Mouse (Mus musculus) CH12.LX (cell line): ENCODE data around the gene Xylt1. TPM values are rescaled to one million over a fixed set of nuclear protein-coding genes. Genes with fewer than 3 reads are reported as not detected.

ENCODE experiments used
- DNase-seq: peaks from one replicate; pipeline ENCODE4 v3.0.0-alpha.2; 2013; ENCODE audit errors: extremely low read depth
- H3K27ac ChIP-seq: 2 replicates; pipeline ENCODE4 v1.5.1; 2012; ENCODE audit warnings: low read depth, mild to moderate bottlenecking, control low read depth, moderate library complexity; ENCODE audit not compliant: insufficient read depth
- H3K27me3 ChIP-seq: replicated peaks from 2 replicates; pipeline ENCODE3; 2012; ENCODE audit warnings: inconsistent platforms
- H3K36me3 ChIP-seq, 2 experiments: replicated peaks in 1 of 2; 2 replicates each; pipeline versions ENCODE3 to v1.6.1; 2012; ENCODE audit warnings: inconsistent platforms in 1 of 2, low read length in 1 of 2, mild to moderate bottlenecking in 1 of 2, mixed read lengths in 1 of 2, moderate library complexity in 1 of 2; ENCODE audit not compliant: control insufficient read depth in 1 of 2, insufficient read depth in 1 of 2
- H3K4me1 ChIP-seq, 2 experiments: 2 replicates each; pipeline ENCODE4 v1.6.1; 2012; ENCODE audit warnings: inconsistent platforms in 1 of 2, moderate library complexity in 1 of 2; ENCODE audit not compliant: insufficient read depth in 2 of 2, control insufficient read depth in 1 of 2
- H3K4me2 ChIP-seq: 2 replicates; pipeline ENCODE4 v1.6.1; 2012; ENCODE audit warnings: low read depth, mild to moderate bottlenecking, control low read depth; ENCODE audit not compliant: poor library complexity, insufficient read depth, severe bottlenecking
- H3K4me3 ChIP-seq, 3 experiments: fragments of 150-350 bp in 1 of 3; sonication (generic) in 1 of 3; replicated peaks in 1 of 3; 2 replicates each; pipeline versions ENCODE3 to v1.5.1; 2011 to 2012; ENCODE audit warnings: low read depth in 2 of 3, low read length in 2 of 3, mild to moderate bottlenecking in 2 of 3, moderate library complexity in 2 of 3, control low read depth in 1 of 3, improper control_type of control experiment in 1 of 3, inconsistent platforms in 1 of 3, mixed read lengths in 1 of 3; ENCODE audit not compliant: poor library complexity in 1 of 3
- H3K79me2 ChIP-seq: replicated peaks from 2 replicates; pipeline ENCODE4 v1.6.1; 2012; ENCODE audit warnings: mild to moderate bottlenecking, moderate library complexity; ENCODE audit not compliant: control insufficient read depth, poor library complexity, insufficient read depth, severe bottlenecking; ENCODE audit errors: extremely low read depth
- H3K9ac ChIP-seq: 2 replicates; pipeline ENCODE4 v1.6.1; 2012; ENCODE audit warnings: low read depth, mild to moderate bottlenecking, control low read depth, moderate library complexity; ENCODE audit not compliant: insufficient read depth
- H3K9me3 ChIP-seq: replicated peaks from 2 replicates; pipeline ENCODE3; 2012; ENCODE audit warnings: low read length, inconsistent platforms, mixed read lengths
- CHD2 ChIP-seq: IDR thresholded peaks from 2 replicates; pipeline ENCODE4 v1.6.1; 2011; ENCODE audit warnings: low read length, improper control_type of control experiment
- CTCF ChIP-seq, 2 experiments: IDR thresholded peaks in 1 of 2; conservative IDR thresholded peaks in 1 of 2; 2 replicates each; pipeline ENCODE4 v1.5.1; 2011 to 2012; ENCODE audit warnings: low read depth in 2 of 2, low read length in 2 of 2, improper control_type of control experiment in 1 of 2, inconsistent platforms in 1 of 2, mild to moderate bottlenecking in 1 of 2, moderate library complexity in 1 of 2
- E2F4 ChIP-seq: IDR thresholded peaks from 2 replicates; pipeline ENCODE4 v1.6.1; 2011; ENCODE audit warnings: low read depth, low read length, improper control_type of control experiment; ENCODE audit not compliant: insufficient replicate concordance
- EP300 ChIP-seq: IDR thresholded peaks from 2 replicates; pipeline ENCODE4 v1.6.1; 2011; ENCODE audit warnings: low read length, improper control_type of control experiment
- ETS1 ChIP-seq: conservative IDR thresholded peaks from 2 replicates; pipeline ENCODE4 v1.6.1; 2012; ENCODE audit warnings: low read depth, mild to moderate bottlenecking, inconsistent platforms, low read length, improper control_type of control experiment, moderate library complexity
- GABPA ChIP-seq: IDR thresholded peaks from 2 replicates; pipeline ENCODE4 v1.6.1; 2012; ENCODE audit warnings: low read depth, low read length, improper control_type of control experiment, inconsistent platforms; ENCODE audit not compliant: insufficient replicate concordance
- HCFC1 ChIP-seq: IDR thresholded peaks from 2 replicates; pipeline ENCODE4 v1.6.1; 2012; ENCODE audit warnings: low read depth, mild to moderate bottlenecking, inconsistent platforms, low read length, improper control_type of control experiment
- IRF4 ChIP-seq: IDR thresholded peaks from 2 replicates; pipeline ENCODE4 v1.6.1; 2014; ENCODE audit warnings: low read depth, mild to moderate bottlenecking, inconsistent platforms, low read length, improper control_type of control experiment
- JUND ChIP-seq: conservative IDR thresholded peaks from 2 replicates; pipeline ENCODE4 v1.6.1; 2011; ENCODE audit warnings: low read depth, low read length, improper control_type of control experiment
- KAT2A ChIP-seq: IDR thresholded peaks from 2 replicates; pipeline ENCODE4 v1.6.1; 2012; ENCODE audit warnings: low read length, improper control_type of control experiment, inconsistent platforms; ENCODE audit not compliant: insufficient replicate concordance
- MAFK ChIP-seq: IDR thresholded peaks from 2 replicates; pipeline ENCODE4 v1.6.1; 2011; ENCODE audit warnings: low read length, improper control_type of control experiment; ENCODE audit not compliant: insufficient replicate concordance
- MAX ChIP-seq: IDR thresholded peaks from 2 replicates; pipeline ENCODE4 v1.6.1; 2011; ENCODE audit warnings: low read length, improper control_type of control experiment
- MEF2A ChIP-seq: IDR thresholded peaks from 2 replicates; pipeline ENCODE4 v1.6.1; 2014; ENCODE audit warnings: low read depth, mild to moderate bottlenecking, inconsistent platforms, low read length, improper control_type of control experiment, borderline replicate concordance
- NELFE ChIP-seq: IDR thresholded peaks from 2 replicates; pipeline ENCODE4 v1.6.1; 2011; ENCODE audit warnings: low read depth, low read length, improper control_type of control experiment
- NRF1 ChIP-seq: IDR thresholded peaks from 2 replicates; pipeline ENCODE4 v1.6.1; 2014; ENCODE audit warnings: low read depth, mild to moderate bottlenecking, inconsistent platforms, low read length, improper control_type of control experiment, moderate library complexity
- RCOR1 ChIP-seq: conservative IDR thresholded peaks from 2 replicates; pipeline ENCODE4 v1.6.1; 2012; ENCODE audit warnings: low read depth, mild to moderate bottlenecking, inconsistent platforms, low read length, improper control_type of control experiment
- SMC3 ChIP-seq: IDR thresholded peaks from 2 replicates; pipeline ENCODE4 v1.6.1; 2011; ENCODE audit warnings: low read depth, low read length, improper control_type of control experiment
- TCF12 ChIP-seq: IDR thresholded peaks from 2 replicates; pipeline ENCODE4 v1.6.1; 2014; ENCODE audit warnings: low read depth, mild to moderate bottlenecking, inconsistent platforms, low read length, improper control_type of control experiment
- USF2 ChIP-seq: conservative IDR thresholded peaks from 2 replicates; pipeline ENCODE4 v1.6.1; 2011; ENCODE audit warnings: low read depth, low read length, improper control_type of control experiment
- ZC3H11A ChIP-seq: IDR thresholded peaks from 2 replicates; pipeline ENCODE4 v1.6.1; 2012; ENCODE audit warnings: low read depth, mild to moderate bottlenecking, inconsistent platforms, low read length, improper control_type of control experiment
- ZKSCAN1 ChIP-seq: IDR thresholded peaks from 2 replicates; pipeline ENCODE4 v1.6.1; 2012; ENCODE audit warnings: low read depth, inconsistent platforms, low read length, improper control_type of control experiment, borderline replicate concordance
- ZMIZ1 ChIP-seq: IDR thresholded peaks from 2 replicates; pipeline ENCODE4 v1.6.1; 2012; ENCODE audit warnings: low read depth, mild to moderate bottlenecking, inconsistent platforms, low read length, improper control_type of control experiment
- dilution Hi-C: fragments of 300-500 bp; cut with MboI; formaldehyde crosslinking; loops from 2 replicates; pipeline ENCODE4 v1.14.3; 2020; ENCODE audit warnings: low sequenced_read_pairs; ENCODE audit not compliant: extremely low pct_unique_long_range_greater_than_20kb, extremely low pct_ligation_motif_present
- in situ Hi-C: fragments of 300-500 bp; cut with MboI; formaldehyde crosslinking; loops from 3 replicates; pipeline ENCODE4 v1.14.3; 2019; ENCODE audit warnings: low sequenced_read_pairs, low pct_ligation_motif_present, low pct_unique_long_range_greater_than_20kb, mixed read lengths
- polyA plus RNA-seq: library from polyadenylated mRNA; unstranded; fragments of >175 nt; gene quantifications from 2 replicates; pipeline ENCODE4 v1.2.1, GENCODE M21; 2012; ENCODE audit warnings: low read depth; ENCODE audit not compliant: insufficient read length
- total RNA-seq, 2 experiments: library from RNA; depleted of rRNA; stranded (reverse); fragments of 300-350 nt in 1 of 2; fragments of >200 nt in 1 of 2; gene quantifications; 2 replicates each; pipeline ENCODE4 v1.2.3; 2012 to 2014

Gene Xylt1
- total and polyA plus RNA-seq, 3 experiments: 0.38 to 0.84 (median 0.38) TPM

DNA sequence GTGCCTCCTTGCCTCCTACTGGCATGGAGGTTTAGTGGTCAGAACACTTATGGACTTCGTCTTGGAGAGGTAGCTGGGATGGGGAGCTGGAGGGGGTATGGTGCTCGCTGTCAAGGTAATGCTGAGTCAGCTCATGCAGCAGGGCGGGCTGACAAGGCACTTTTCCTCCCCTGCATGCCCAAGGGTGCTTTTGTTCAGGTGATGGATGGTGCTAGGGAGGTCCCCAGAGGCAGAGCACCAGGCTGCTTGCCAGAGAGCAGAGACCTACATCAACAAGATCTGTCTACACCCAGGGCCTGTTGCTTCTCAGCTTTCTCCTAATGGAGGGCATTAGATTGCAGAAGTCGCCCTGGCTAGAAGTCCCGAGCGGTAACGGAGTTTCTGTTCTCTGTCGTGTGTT is 127.3 kb downstream of the Xylt1 start:
- Histone ChIP-seq H3K9ac (no peak overlapping the region), H3K4me2 (no peak overlapping the region), H3K27ac (no peak overlapping the region), H3K27me3 (no peaks in the 10 kb centered on the region), H3K9me3 (no peaks in the 10 kb centered on the region), H3K79me2 (no peaks in the 10 kb centered on the region), H3K4me3 (no peak overlapping the region), H3K4me1 (no peaks in the 10 kb centered on the region), H3K36me3 (no peaks in the 10 kb centered on the region)
- 0 out of 2 replicates have a peak, but pooled peaks have one; percentile 49 for TF ChIP-seq MAFK
- TF ChIP-seq EP300: no peak
- DNase-seq: no peak
- in situ Hi-C loops: no loop called here
- dilution Hi-C loops: no loop called here

DNA sequence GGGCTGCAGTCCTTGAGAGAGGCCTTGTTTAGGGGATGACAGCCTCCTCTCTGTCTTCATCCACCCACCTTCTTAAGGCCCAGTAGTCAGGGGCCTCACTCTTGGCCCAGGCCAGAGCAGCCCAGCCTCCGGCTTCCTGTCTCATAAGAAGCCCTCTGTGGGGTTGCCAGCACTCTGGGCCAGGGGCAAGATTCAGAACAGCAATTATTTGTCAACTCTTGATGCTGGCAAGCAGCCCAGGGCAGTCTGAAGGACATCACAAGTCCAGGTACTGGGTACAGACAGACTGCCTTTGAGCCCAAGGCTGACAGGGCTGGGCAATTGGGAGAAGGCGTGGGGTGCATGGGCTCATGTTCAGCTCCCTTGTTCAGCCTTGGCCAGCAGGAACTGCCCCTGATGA is 129.3 kb downstream of the Xylt1 start:
- TF ChIP-seq CTCF (conservative IDR thresholded peaks at IDR 0.05 in 1 of 2, IDR thresholded peaks at IDR 0.05 in 1 of 2; ENCODE audit: low read depth in 2 of 2, low read length in 2 of 2) (no peak), ZMIZ1 (no peak), MEF2A (no peak), ETS1 (no peak), JUND (no peak), NRF1 (no peak)
- no peak overlapping the region for H3K9ac ChIP-seq
- H3K36me3 ChIP-seq: no peaks in the 10 kb centered on the region
- dilution Hi-C loops: no loop called here
- no peak overlapping the region for H3K27ac ChIP-seq
- H3K4me3 ChIP-seq: no peak overlapping the region
- H3K27me3 ChIP-seq: no peaks in the 10 kb centered on the region
- no peaks in the 10 kb centered on the region for H3K79me2 ChIP-seq
- H3K4me2 ChIP-seq: no peak overlapping the region
- in situ Hi-C loops: no loop called here
- peaks cover 0 to 2% of the 10 kb centered on the region in 2 experiments; a peak in 2 of 4 replicates for H3K4me1 ChIP-seq
- DNase-seq: no peak
- no peaks in the 10 kb centered on the region for H3K9me3 ChIP-seq

DNA sequence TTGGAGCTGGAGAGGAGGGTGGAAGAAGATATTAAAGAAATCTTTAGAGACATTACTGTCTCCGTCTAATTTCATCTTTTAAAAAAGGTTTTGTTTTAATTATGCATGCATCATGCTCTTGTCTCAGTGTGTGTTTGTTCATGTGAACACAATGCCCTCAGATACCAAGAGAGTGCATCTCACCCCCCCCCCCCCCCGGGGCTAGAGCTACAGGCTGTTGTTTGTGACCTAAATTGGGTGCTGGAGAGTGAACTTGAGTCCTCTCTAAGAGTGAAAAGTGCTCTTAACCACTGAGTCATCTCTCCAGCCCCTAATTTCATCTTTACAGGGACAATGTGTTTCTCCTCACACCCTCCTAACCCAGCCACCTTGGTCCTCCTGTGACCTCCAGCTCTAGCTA is 131.5 kb downstream of the Xylt1 start:
- H3K4me2 ChIP-seq: no peak overlapping the region
- in situ Hi-C loops (no loop called here), dilution Hi-C loops (no loop called here)
- H3K9ac ChIP-seq: no peak overlapping the region
- H3K36me3 ChIP-seq: no peaks in the 10 kb centered on the region
- H3K4me3 ChIP-seq: no peak overlapping the region
- no peaks in the 10 kb centered on the region for H3K27me3 ChIP-seq
- H3K79me2 ChIP-seq: no peaks in the 10 kb centered on the region
- no peaks in the 10 kb centered on the region for H3K9me3 ChIP-seq
- no peak overlapping the region for H3K27ac ChIP-seq
- TF ChIP-seq SMC3: no peak
- TF ChIP-seq MAX: no peak
- TF ChIP-seq IRF4: no peak
- TF ChIP-seq GABPA: no peak
- TF ChIP-seq RCOR1: no peak
- no peak for TF ChIP-seq ZC3H11A
- no peak for TF ChIP-seq TCF12
- TF ChIP-seq CTCF (conservative IDR thresholded peaks at IDR 0.05 in 1 of 2, IDR thresholded peaks at IDR 0.05 in 1 of 2; ENCODE audit: low read depth in 2 of 2, low read length in 2 of 2): no peak
- no peak for TF ChIP-seq ZMIZ1
- TF ChIP-seq NELFE: no peak
- no peak for TF ChIP-seq ETS1
- TF ChIP-seq KAT2A: no peak
- TF ChIP-seq NRF1: no peak
- no peak for TF ChIP-seq ZKSCAN1
- TF ChIP-seq MAFK: no peak
- TF ChIP-seq CHD2: no peak
- no peak for TF ChIP-seq HCFC1
- no peak for TF ChIP-seq USF2
- TF ChIP-seq E2F4: no peak
- no peak for DNase-seq
- H3K4me1 ChIP-seq: peaks cover 0 to 15% of the 10 kb centered on the region in 2 experiments; a peak in 2 of 4 replicates
